Mouse (Mus musculus) cerebellum, adult 2 months (tissue): ENCODE results near the gene Hoxa6. TPM values are rescaled to one million over a fixed set of nuclear protein-coding genes. Genes with fewer than 3 reads are reported as not detected.

Experiments used
- DNase-seq, 2 experiments: peaks; one replicate each; pipeline ENCODE4 v3.0.0; 2021
- H3K27ac ChIP-seq: fragments of 200-500 bp; 2 replicates; pipeline ENCODE4 v1.5.1; 2012; ENCODE audit warnings: low read length, control low read depth, inconsistent platforms; ENCODE audit not compliant: insufficient read depth
- H3K27me3 ChIP-seq: fragments of 200-500 bp; 2 replicates; pipeline ENCODE4 v1.6.1; 2012; ENCODE audit warnings: inconsistent platforms, mild to moderate bottlenecking, low read length, moderate library complexity; ENCODE audit not compliant: control insufficient read depth, insufficient read depth
- H3K4me1 ChIP-seq: fragments of 200-500 bp; 2 replicates; pipeline ENCODE4 v1.6.1; 2011; ENCODE audit warnings: low read length; ENCODE audit not compliant: control insufficient read depth, insufficient read depth
- H3K4me3 ChIP-seq: fragments of 200-500 bp; replicated peaks from 2 replicates; pipeline ENCODE3; 2011; ENCODE audit warnings: mild to moderate bottlenecking, low read depth, low read length, control low read depth; ENCODE audit not compliant: insufficient read depth
- CTCF ChIP-seq: fragments of 200-500 bp; IDR thresholded peaks from 2 replicates; pipeline ENCODE4 v1.5.1; 2011; ENCODE audit warnings: low read depth, mild to moderate bottlenecking, control low read depth, low read length, moderate library complexity, borderline replicate concordance; ENCODE audit not compliant: insufficient read depth
- POLR2A ChIP-seq: fragments of 200-500 bp; IDR thresholded peaks from 2 replicates; pipeline ENCODE4 v1.6.1; 2011; ENCODE audit warnings: low read length, control low read depth, borderline replicate concordance; ENCODE audit not compliant: insufficient read depth
- WGBS: fragments of 180-500 bp; shearing (Covaris S2); methylation state at CpG from one replicate; pipeline ENCODE4 v1.1.7; 2018; 5-methylcytosine and 5-hydroxymethylcytosine counted together
- polyA plus RNA-seq: library from polyadenylated mRNA; depleted of rRNA; stranded (reverse); fragments of >200 nt; gene quantifications from 2 replicates; pipeline ENCODE4 v1.2.3, GENCODE M21; 2012

Hoxa6 gene
- polyA plus RNA-seq, 1 experiment, result 0.46 TPM

GRCm38 (mm10) chr6:52167736-52168161, 40.8 kb downstream of the Hoxa6 start:
- no peak for TF ChIP-seq CTCF
- TF ChIP-seq POLR2A, result no peak
- no peak overlapping the region for H3K27ac ChIP-seq
- H3K4me1 ChIP-seq, result no peaks in the 10 kb centered on the region
- peaks cover 23% of the 10 kb centered on the region; the same call in 1 of the 2 replicates for H3K27me3 ChIP-seq
- H3K4me3 ChIP-seq, result no peak overlapping the region
- no peak for DNase-seq
- 3% methylated on average over 14 of the region's 14 CpGs for WGBS

DNA sequence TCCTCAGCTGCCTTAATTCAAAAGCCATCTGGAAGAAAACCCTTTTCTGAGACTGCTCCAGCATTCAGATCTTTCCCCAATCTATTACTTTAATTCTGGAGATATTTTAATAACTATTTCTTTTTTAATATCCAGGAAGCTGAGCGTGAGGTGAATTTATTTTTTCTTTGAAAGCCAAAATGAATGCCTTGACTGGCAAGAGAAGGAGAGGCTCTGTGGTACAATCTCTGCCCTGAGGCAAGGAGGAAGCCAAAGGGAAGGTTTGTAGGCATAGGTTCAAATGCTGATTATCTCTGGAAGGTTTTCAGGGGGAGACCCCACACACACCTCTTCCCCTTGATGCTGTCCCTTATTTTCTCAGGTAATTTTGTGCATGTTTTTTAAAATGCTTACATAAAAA, 41.3 kb downstream of the Hoxa6 start:
- Histone ChIP-seq H3K4me1 (no peaks in the 10 kb centered on the region), H3K4me3 (no peak overlapping the region), H3K27ac (no peak overlapping the region), H3K27me3 (peaks cover 21% of the 10 kb centered on the region; the same call in 1 of the 2 replicates)
- no peak for DNase-seq
- TF ChIP-seq POLR2A (no peak), CTCF (no peak)
- 21% methylated on average over 1 of the region's 1 CpGs for WGBS

DNA sequence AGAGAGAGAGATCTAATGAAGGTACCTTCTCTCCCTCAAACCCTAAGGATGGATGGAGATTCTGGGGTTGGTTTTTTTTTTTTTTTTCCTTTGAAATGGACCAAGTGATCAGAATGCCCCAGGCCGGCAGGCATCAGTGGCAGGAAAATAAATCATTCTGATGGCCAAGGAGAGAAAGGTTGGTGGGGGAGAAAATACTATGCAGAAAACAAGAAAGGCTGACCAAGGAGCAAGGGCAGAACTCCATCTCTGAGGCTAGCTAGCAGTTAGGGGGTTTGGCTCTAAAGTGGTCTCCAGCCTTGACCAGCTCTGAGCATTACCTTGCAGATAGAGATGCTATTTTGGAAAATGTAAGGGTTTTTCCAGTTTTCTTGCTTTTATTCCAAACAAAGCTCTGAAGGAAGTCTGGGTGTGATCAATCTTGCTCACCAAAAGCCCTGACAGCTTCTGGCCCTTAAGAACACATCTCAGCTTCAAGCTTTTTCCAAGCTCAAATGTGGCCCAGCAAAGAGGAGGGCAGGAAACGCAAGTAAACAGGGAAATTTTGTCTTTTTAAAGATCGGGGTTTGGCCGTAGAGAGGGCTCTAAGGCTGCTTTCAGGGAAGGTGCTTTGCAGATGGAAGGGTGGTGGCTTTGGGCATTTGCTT, 42.0 kb downstream of the Hoxa6 start:
- no peak overlapping the region for H3K27ac ChIP-seq
- 7% methylated on average over 4 of the region's 4 CpGs for WGBS
- no peak overlapping the region for H3K4me3 ChIP-seq
- H3K27me3 ChIP-seq, result peaks cover 18% of the 10 kb centered on the region; the same call in 1 of the 2 replicates
- no peak for DNase-seq
- TF ChIP-seq CTCF (no peak), POLR2A (no peak)
- no peaks in the 10 kb centered on the region for H3K4me1 ChIP-seq

DNA sequence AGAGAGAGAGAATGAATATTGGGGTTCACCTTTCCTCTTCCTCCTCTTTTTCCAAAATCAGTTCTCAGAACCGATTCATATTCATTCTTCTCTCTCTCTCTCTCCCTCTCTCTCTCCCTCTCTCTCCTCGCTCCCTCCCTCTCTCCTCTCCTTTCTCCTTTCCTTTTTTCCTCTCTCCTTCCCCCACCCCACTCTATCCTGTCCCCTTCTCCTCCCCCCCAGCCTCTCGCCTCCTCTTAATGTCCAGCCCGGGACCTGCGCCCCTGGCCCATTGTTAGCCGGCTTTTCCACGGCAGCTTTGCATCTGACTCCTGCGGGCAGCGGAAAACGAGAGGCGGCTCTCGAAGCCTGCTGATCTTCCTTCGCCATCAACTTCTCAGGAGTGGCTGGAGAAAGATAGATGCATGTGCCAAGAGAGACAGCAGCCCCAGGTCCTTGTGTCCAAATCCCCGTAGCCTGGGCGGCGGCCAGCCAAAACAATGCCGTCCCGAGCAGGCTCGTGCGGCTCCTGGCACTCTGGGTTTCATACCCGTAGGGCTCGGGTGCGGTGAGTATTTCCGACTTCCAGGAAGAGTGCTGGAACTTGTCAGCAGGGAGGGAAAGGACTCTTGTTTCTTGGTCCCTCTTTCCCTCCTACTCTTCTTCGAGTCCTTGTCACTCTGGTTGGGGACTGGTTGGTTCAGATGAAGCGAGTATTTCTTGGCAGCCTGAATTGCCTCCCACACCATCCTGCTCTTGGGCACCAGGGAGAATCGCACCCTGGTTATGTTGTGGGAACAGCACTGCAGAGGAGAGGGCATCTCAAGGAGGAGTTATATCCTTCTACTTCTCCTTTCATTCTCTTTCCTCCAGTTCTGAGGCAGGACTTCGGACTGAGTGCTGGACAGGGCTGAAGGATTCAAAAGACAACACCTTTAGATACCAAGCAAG, 42.8 kb downstream of the Hoxa6 start:
- no peak for DNase-seq
- no peak overlapping the region for H3K4me3 ChIP-seq
- no peak overlapping the region for H3K27ac ChIP-seq
- 2% methylated on average over 28 of the region's 28 CpGs for WGBS
- TF ChIP-seq CTCF (no peak), POLR2A (no peak)
- peaks cover 16% of the 10 kb centered on the region; the same call in 1 of the 2 replicates for H3K27me3 ChIP-seq
- H3K4me1 ChIP-seq, result no peaks in the 10 kb centered on the region

DNA sequence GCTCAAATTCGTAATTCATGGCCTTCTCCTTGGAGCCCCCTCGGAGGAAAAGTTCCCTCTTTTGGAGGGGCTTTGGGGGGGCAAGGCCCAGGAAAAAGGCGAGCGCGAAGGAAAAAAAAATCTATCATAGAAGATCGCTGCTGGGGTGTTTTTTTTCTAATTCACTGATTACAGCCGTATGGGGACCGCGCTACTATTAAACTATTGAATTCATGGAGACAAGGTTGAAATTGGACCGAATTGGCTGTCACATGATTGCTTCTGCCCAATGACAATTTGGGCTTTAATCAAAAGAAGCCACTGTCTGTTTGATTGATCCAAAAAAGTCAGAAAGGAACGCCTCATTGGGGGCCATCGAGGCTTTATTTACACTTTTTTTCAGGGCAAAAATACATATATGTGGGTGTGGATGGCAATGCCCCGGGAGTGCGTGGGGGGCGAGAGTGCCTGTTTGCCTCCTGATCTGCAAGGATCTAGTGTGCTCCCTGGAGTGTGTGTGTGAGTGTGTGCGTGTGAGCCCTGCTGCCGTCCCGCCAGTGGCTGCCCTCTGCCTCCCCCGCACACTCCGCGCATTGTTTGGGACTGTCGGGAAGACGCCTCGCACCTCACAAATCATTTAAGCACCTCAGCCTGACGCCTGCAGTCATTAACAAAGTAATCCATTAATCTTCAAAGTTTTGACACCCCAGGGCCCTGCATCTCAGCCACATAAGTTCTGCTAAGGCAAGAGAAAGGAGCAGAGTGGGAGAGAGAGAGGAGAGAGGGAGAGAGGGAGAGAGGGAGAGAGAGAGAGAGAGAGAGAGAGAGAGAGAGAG, 43.7 kb downstream of the Hoxa6 start, which contains the start of gene Hoxa2:
TSS of gene Hoxa2 (minus strand) at position 206 of the 815 bp plus-strand sequence.
- peaks cover 18% of the 10 kb centered on the region; the same call in 1 of the 2 replicates for H3K27me3 ChIP-seq
- WGBS, result 6% methylated on average over 25 of the region's 25 CpGs
- H3K4me3 ChIP-seq, result no peak within 1 kb of the TSS
- DNase-seq, result no peak
- H3K4me1 ChIP-seq, result no peaks in the 10 kb centered on the region
- no peak within 1 kb of the TSS for H3K27ac ChIP-seq
- no peak for TF ChIP-seq POLR2A
- no peak for TF ChIP-seq CTCF

GRCm38 (mm10) chr6:52164051-52164625, 44.4 kb downstream of the Hoxa6 start:
- WGBS, result 2% methylated on average over 39 of the region's 39 CpGs
- H3K4me3 ChIP-seq, result no peak overlapping the region
- TF ChIP-seq CTCF, result no peak
- no peak for TF ChIP-seq POLR2A
- no peak for DNase-seq
- H3K27ac ChIP-seq, result no peak overlapping the region
- no peaks in the 10 kb centered on the region for H3K4me1 ChIP-seq
- peaks cover 20% of the 10 kb centered on the region; the same call in 1 of the 2 replicates for H3K27me3 ChIP-seq
